8 mouse cellular contexts compared by ENCODE assay signal in genomic region chr5:147077305-147078034, GRCm38 (mm10). TPM values are rescaled to one million over a fixed set of nuclear protein-coding genes. Genes with fewer than 3 reads are reported as not detected.
A peak's percentile ranks its signal among the peaks of the same experiment; 100 is the strongest.
DNase-seq lines count a peak whose midpoint lies in the region; ATAC-seq and TF ChIP-seq lines count a peak whose summit lies in the region.

No protein-coding gene starts in this region.

- TF ChIP-seq CTCF in brain, embryonic 14.5 days (IDR thresholded peaks at IDR 0.05; ENCODE audit: borderline replicate concordance, extremely low read depth, insufficient read depth, insufficient read length): no peak

- DNase-seq in CD4-positive helper T cell, adult 2 months (ENCODE audit: low read depth, low spot score): peak; percentile 95
- DNase-seq in brain, embryonic 14.5 days (ENCODE audit: low read depth): peak; percentile 91
- peak; percentile 95 for DNase-seq in liver
- DNase-seq in monocyte, adult 2 months (ENCODE audit: low read depth in 1 of 2, low spot score in 2 of 2): peak; percentile 55 to 81
- peak; percentile 92 to 93 for DNase-seq in spleen, postnatal 14 days (ENCODE audit: low spot score in 2 of 2)

- WGBS in heart, embryonic 12.5 days: under 1% methylated on average over 51 of the region's 57 CpGs
- WGBS in kidney, embryonic 16.5 days: under 1% methylated on average over 43 of the region's 57 CpGs

- TF ChIP-seq POLR2A in brain, embryonic 14.5 days (IDR thresholded peaks at IDR 0.05; ENCODE audit: borderline replicate concordance, extremely low read depth, insufficient read depth, insufficient read length, poor library complexity, severe bottlenecking): no peak

- H3K4me3 ChIP-seq in erythroblast, embryonic 14.5 days (replicated peaks): peak overlapping the region; percentile 92
- peak overlapping the region; percentile 97 for H3K4me3 ChIP-seq in heart, embryonic 12.5 days
- peak overlapping the region; percentile 92 for H3K4me3 ChIP-seq in kidney, embryonic 16.5 days (ENCODE audit: low read length)

- H3K36me3 ChIP-seq in erythroblast, embryonic 14.5 days (ENCODE audit: control insufficient read depth): peaks cover 28% of the 10 kb centered on the region
- peaks cover 10% of the 10 kb centered on the region; the same call in 1 of the 2 replicates for H3K36me3 ChIP-seq in heart, embryonic 12.5 days
- H3K36me3 ChIP-seq in kidney, embryonic 16.5 days (ENCODE audit: insufficient read depth, low read length): no peaks in the 10 kb centered on the region

- no peaks in the 10 kb centered on the region for H3K27me3 ChIP-seq in erythroblast, embryonic 14.5 days (ENCODE audit: control insufficient read depth)
- no peaks in the 10 kb centered on the region for H3K27me3 ChIP-seq in heart, embryonic 12.5 days (replicated peaks)
- no peaks in the 10 kb centered on the region for H3K27me3 ChIP-seq in kidney, embryonic 16.5 days (ENCODE audit: insufficient read depth, low read length)

- H3K9me3 ChIP-seq in erythroblast, embryonic 14.5 days (ENCODE audit: control insufficient read depth, low read length): no peaks in the 10 kb centered on the region
- no peaks in the 10 kb centered on the region for H3K9me3 ChIP-seq in heart, embryonic 12.5 days (replicated peaks)
- no peaks in the 10 kb centered on the region for H3K9me3 ChIP-seq in kidney, embryonic 16.5 days (ENCODE audit: low read length)

- peak; percentile 84 for ATAC-seq in heart, embryonic 12.5 days (ENCODE audit: insufficient number of reproducible peaks, low FRiP score)
- ATAC-seq in kidney, embryonic 16.5 days (ENCODE audit: low FRiP score, low TSS enrichment): peak; percentile 82

- H3K4me1 ChIP-seq in erythroblast, embryonic 14.5 days (ENCODE audit: control insufficient read depth): peaks cover 60% of the 10 kb centered on the region
- peaks cover 38% of the 10 kb centered on the region for H3K4me1 ChIP-seq in heart, embryonic 12.5 days (replicated peaks)
- H3K4me1 ChIP-seq in kidney, embryonic 16.5 days (ENCODE audit: insufficient read depth, low read length): peaks cover 28% of the 10 kb centered on the region

- H3K9ac ChIP-seq in heart, embryonic 12.5 days: peak overlapping the region; percentile 86
- H3K9ac ChIP-seq in kidney, embryonic 16.5 days (replicated peaks; ENCODE audit: low read length): peak overlapping the region; percentile 83

- peak overlapping the region; percentile 78 for H3K4me2 ChIP-seq in heart, embryonic 12.5 days
- H3K4me2 ChIP-seq in kidney, embryonic 16.5 days (replicated peaks; ENCODE audit: low read depth, low read length): peak overlapping the region; percentile 96

- H3K27ac ChIP-seq in heart, embryonic 12.5 days (ENCODE audit: poor library complexity, severe bottlenecking): peak overlapping the region; percentile 96
- peak overlapping the region; percentile 96 for H3K27ac ChIP-seq in kidney, embryonic 16.5 days (ENCODE audit: low read length)

RNA-seq across cellular contexts. Expression of gene Polr1d, which starts 0.6 kb away (rescaled TPM):
- polyA plus RNA-seq in brain, embryonic 14.5 days (2012; rRNA removed): 82.3 and 93.6 TPM in 2 replicates
- 6.5 and 6.6 TPM in 2 replicates for polyA plus RNA-seq in erythroblast, embryonic 14.5 days (2012)
- 91.3 and 94.0 TPM in 2 replicates for polyA plus RNA-seq in heart, embryonic 12.5 days (2016; fragmentation: Nextera tagmentation; extraction: Ambion mirVana)
- polyA plus RNA-seq in kidney, embryonic 16.5 days (2015; fragmentation: Nextera tagmentation; extraction: Ambion mirVana): 137 and 142 TPM in 2 replicates

RNA-seq across cellular contexts. Expression of gene Lnx2, which starts 1.1 kb away (rescaled TPM):
- 7.1 and 10.1 TPM in 2 replicates for polyA plus RNA-seq in brain, embryonic 14.5 days (2012; rRNA removed)
- 0.10 and 0.14 TPM in 2 replicates for polyA plus RNA-seq in erythroblast, embryonic 14.5 days (2012)
- polyA plus RNA-seq in heart, embryonic 12.5 days (2016; fragmentation: Nextera tagmentation; extraction: Ambion mirVana): 14.0 and 14.3 TPM in 2 replicates
- polyA plus RNA-seq in kidney, embryonic 16.5 days (2015; fragmentation: Nextera tagmentation; extraction: Ambion mirVana): 16.0 and 17.9 TPM in 2 replicates

Comparison
In these comparisons a context has a peak if more than half of its experiments do, and no peak if none do; other contexts are left out.
1. Peak in every context shown above with its lines: DNase-seq, ATAC-seq, H3K4me3 ChIP-seq and H3K27ac ChIP-seq.
2. RNA of gene Polr1d, which starts 0.6 kb away (polyA plus RNA-seq): 137 to 142 TPM in kidney, embryonic 16.5 days, 91.3 to 94.0 TPM in heart, embryonic 12.5 days and 82.3 to 93.6 TPM in brain, embryonic 14.5 days; 6.5 to 6.6 TPM in erythroblast, embryonic 14.5 days; every median in the first group is over 10 times any median in the second.